Mouse (Mus musculus) urinary bladder, adult 18-20 months (tissue): ENCODE measurements at regions not wholly inside any gene's neighbourhood (a gene's known extent, or its start where the extent isn't known, plus 50 kb on each side); places are given as distances from the start of the nearest gene placed in this dataset.

Source experiments
- DNase-seq, 2 experiments: peaks; one replicate each; pipeline ENCODE4 v3.0.0; 2022; ENCODE audit warnings: low spot score in 2 of 2, mixed read lengths in 2 of 2

DNA sequence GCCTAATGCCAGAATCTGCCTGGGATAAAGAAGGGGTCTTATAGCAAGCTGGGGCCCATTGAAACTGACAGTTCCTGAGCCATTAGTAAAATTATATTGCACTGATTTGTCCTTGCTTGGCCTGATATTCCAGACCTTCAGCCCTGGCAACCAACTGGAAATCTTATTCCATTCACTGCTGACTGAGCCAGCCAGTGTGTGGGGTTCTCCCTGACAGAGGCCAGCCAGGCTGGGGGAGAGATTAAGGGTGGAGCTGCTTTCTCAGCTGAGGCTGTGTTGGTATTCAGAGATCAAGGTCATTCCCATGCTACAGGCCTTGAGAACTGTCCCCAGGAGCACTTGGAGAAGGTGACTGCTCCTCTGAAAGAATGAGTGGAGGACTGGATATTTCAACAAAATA, 226.9 kb downstream of the Ar start:
- DNase-seq = no peak

DNA sequence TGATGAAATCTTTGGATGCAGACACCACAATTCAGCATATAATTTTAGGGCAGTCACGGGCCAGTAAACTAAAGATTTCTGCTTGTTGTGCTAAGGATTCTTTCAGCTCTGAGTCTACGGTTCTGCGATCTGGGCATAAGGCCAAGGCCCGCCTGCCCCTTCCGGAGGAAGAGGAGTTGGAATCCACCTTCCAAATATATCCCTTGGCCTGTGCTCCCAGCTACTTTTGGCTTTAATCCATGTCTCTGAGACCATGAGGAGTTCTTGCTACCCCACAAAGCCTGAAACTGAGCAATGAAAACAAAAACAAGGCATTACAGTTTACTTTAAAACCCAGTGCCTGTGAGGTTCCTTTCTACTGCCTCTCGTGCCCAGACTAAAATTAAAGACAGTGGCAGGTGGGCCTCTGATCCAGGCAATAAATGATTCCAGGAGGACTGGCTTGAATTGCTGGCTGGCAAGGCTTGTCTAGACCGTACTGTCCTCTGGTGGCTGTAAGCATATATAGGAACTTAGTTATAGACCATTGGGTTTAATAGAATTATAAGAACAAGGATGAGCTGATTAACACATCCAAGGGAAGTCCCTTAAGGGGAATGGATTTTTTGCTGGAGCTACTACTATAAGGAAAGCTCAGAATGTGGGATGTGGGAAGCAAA, 231.8 kb downstream of the Ar start:
- DNase-seq = peak in 1 of 2 experiments; percentile 6

DNA sequence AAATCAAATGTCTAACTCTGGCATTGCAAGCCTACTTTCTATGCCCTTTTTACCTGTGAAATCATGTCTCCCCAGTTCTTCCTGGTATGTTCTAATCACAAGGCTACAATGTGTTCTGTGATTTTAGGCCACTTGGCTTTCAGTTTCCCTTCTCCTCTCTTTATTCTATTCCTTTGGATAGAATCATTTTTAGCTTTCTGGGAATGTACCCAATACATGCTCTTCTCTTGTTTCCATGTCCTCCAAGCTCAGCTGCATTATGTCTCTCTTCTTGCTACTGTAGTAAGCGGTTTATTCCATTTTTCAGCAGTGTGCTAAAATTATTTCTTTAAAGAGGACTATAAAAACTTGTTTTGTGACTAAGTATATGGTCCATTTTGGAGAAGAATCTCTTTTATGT, 235.4 kb downstream of the Ar start:
- DNase-seq = no peak

DNA sequence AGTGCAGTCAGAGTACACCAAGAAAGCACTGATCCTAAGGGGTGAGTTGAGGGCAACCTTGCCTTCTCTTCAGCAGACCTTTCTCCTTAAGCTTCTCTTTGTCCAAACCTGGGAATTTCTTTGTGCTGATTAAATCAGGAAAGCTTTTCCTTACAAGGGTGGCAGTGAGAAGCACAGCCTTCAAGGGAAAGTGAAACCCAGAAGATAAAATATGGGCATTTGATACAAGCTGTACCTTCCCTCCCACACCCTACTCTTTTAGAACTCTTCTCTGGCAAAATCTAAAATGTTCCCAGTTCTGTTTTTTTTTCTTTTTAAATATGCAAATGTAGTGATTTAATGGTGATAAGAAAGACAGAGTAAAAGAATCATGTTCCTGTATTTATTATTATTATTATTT, 243.8 kb downstream of the Ar start:
- no peak for DNase-seq

DNA sequence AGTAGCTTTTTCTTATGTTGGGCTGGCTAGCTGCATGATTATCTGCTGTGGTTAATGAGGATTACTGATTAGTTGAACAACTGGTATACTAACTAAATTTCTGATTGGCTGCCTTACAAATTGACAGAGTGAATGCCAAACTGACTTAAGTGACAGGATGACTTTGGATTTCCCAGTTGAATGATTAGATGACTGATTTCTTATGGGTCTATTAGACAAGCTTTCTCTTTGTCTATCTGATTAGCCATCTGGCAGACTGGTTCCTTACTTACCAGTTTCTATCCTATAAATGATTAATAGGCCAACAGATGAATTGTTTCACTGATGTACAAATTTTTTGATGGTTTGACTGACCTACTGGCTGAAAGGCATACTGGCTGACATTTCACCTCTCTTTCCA, 260.5 kb downstream of the Ar start:
- no peak for DNase-seq

DNA sequence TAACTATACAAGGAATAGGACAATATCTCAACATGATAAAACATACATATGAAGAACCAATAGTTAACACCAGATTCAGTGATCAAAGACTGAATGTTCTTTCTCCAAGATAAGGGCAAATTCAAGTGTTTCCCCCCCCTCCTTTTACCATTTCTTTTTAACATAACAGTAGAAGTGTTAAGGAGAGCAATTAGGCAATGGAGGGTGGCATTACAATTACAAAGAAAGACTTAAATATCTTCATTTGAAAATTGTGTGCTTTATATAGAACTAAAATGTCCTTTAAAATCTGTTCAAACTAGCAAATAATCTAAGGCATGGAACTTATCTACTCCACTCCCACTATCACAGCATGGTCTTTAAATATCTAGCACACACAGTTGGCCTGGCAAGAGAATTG, 270.9 kb downstream of the Ar start:
- DNase-seq = no peak

DNA sequence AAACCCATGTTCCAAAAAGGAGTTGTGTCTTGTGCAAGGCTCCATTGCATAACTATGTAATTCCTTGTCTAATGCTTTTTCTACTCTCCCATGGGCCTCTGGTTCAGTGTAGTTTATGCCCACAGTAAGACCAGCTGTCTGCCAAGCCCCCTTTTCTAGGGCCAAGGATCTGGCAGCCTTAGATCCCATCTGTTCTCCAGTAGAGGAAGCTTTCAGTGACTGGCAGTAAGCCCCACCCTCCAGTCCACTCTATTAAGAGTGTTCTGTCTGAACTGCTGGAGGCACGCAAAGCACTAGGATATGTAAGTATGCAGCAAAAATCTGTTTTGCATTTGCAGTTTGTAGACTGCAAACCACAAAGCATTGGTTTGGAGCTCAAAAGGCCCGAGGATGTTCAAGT, 303.5 kb downstream of the Ar start:
- DNase-seq = no peak

DNA sequence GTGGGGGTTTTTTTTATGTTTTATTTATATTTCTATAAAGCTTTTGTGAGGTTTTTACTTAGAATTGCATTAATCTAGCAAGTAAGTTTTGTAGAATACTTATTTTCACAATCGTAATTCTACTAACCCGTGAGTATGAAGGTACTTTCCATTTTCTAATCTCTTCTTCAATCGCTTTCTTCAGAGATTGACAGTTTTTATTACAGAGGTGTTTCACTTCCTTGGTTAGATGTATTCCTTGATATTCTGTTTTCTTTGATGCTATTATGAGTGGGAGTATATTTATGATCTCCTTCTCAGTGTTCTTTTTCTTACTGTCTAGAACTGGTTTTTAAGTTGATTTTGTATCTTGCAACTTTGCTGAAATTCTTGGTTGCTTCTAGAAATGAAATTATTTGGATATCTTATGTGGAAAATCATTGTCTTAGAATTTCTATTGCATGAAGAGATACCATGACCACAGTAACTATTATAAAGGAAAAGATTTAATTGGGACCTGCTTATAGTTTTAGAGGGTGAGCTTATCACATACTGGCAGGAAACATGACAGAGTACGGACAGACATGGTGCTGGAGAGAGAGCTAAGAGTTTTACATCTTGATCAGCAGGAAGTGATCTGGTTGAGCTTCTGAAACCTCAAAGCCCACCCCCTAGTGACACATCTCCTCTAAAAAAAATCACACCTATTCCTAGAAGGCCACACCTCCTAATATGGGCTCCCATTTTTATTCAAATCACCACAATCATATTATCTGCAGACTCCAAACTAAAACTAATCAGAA, 328.1 kb downstream of the Ar start:
- no peak for DNase-seq
